Mouse (Mus musculus) hindbrain, embryonic 13.5 days (tissue): Measurements from ENCODE around the gene 4932438A13Rik. TPM values are rescaled to one million over a fixed set of nuclear protein-coding genes. Genes with fewer than 3 reads are reported as not detected.
A peak's percentile ranks its signal among the peaks of the same experiment; 100 is the strongest.

Source experiments
- ATAC-seq: fragments of 200-750 bp; cut with Nextera tagmentation; 2 replicates; pipeline ENCODE4 v1.8.0; 2017; ENCODE audit warnings: moderate TSS enrichment; ENCODE audit not compliant: low FRiP score
- H3K27ac ChIP-seq: fragments of 300-500 bp; sonication (generic); 2 replicates; pipeline ENCODE4 v1.5.1; 2015; ENCODE audit warnings: inconsistent platforms, mild to moderate bottlenecking, moderate library complexity
- H3K27me3 ChIP-seq: fragments of 300-500 bp; sonication (generic); 2 replicates; pipeline ENCODE4 v1.6.1; 2015; ENCODE audit warnings: mild to moderate bottlenecking, inconsistent platforms
- H3K36me3 ChIP-seq: fragments of 300-500 bp; sonication (generic); 2 replicates; pipeline ENCODE4 v1.6.1; 2015; ENCODE audit warnings: mild to moderate bottlenecking, inconsistent platforms
- H3K4me1 ChIP-seq: fragments of 300-500 bp; sonication (generic); replicated peaks from 2 replicates; pipeline ENCODE4 v1.6.1; 2015; ENCODE audit warnings: inconsistent platforms
- H3K4me2 ChIP-seq: fragments of 300-500 bp; sonication (generic); 2 replicates; pipeline ENCODE4 v1.6.1; 2015; ENCODE audit warnings: inconsistent platforms, mild to moderate bottlenecking, moderate library complexity
- H3K4me3 ChIP-seq: fragments of 300-500 bp; sonication (generic); 2 replicates; pipeline ENCODE4 v1.5.1; 2015; ENCODE audit warnings: mild to moderate bottlenecking, inconsistent platforms
- H3K9ac ChIP-seq: fragments of 300-500 bp; sonication (generic); 2 replicates; pipeline ENCODE4 v1.6.1; 2015; ENCODE audit warnings: mild to moderate bottlenecking, inconsistent platforms
- H3K9me3 ChIP-seq: fragments of 300-500 bp; sonication (generic); 2 replicates; pipeline ENCODE4 v1.6.1; 2016; ENCODE audit warnings: inconsistent platforms
- WGBS: fragments of 180-500 bp; shearing (Covaris S2); methylation state at CpG from one replicate; pipeline ENCODE4 v1.1.7; 2015; 5-methylcytosine and 5-hydroxymethylcytosine counted together
- polyA plus RNA-seq: library from polyadenylated mRNA; unstranded; fragments of >200 nt; fragmentation: Nextera tagmentation; extraction: Ambion mirVana; gene quantifications from 2 replicates; pipeline ENCODE4 v1.2.1, GENCODE M21; 2015

Gene 4932438A13Rik
- polyA plus RNA-seq: 62.9 and 66.7 TPM in 2 replicates

DNA sequence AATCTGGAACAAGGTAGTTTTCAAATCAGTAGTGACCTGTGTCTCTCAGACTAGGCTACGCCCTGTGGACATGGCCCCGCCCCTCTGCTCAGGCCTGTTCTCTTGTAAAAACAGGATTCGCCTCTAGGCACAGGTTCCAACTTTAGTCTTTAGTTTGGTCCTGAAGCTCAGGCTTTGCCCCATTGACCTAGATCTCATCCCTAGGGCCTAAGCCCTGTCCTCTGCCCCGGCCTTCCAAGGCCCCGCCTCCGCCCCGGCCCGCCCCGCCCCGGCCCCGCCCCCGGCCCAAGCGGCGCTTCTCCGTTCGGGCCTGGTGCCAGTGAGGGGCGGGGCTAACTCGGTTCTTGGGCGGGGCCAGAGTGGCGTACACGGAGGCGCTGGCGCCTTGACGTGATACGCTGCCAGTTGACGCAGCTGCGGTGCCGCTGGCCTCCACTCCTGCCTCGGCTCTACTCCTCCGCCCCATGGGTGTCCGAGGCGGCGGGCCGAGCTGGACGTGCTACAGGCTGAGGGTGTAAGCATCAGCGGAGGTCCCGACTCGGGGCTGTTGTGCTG, at the start of gene 4932438A13Rik:
4932438A13Rik (plus strand) TSS at position 384 of the 555 bp plus-strand sequence.
- Histone ChIP-seq H3K36me3 (peaks cover 26% of the 10 kb centered on the region), H3K4me3 (peak within 1 kb of the TSS; percentile 75), H3K27me3 (no peaks in the 10 kb centered on the region), H3K9me3 (no peaks in the 10 kb centered on the region), H3K9ac (peak within 1 kb of the TSS; percentile 89), H3K4me2 (peak within 1 kb of the TSS; percentile 69), H3K4me1 (peaks cover 6% of the 10 kb centered on the region), H3K27ac (peak within 1 kb of the TSS; percentile 70)
- 1% methylated on average over 38 of the region's 38 CpGs for WGBS
- ATAC-seq: peak; percentile 99

GRCm38 (mm10) chr3:36816633-36817032, 46.3 kb upstream of the 4932438A13Rik start:
- no peaks in the 10 kb centered on the region for H3K27me3 ChIP-seq
- WGBS: 91% methylated on average over 5 of the region's 5 CpGs
- no peak for ATAC-seq

DNA sequence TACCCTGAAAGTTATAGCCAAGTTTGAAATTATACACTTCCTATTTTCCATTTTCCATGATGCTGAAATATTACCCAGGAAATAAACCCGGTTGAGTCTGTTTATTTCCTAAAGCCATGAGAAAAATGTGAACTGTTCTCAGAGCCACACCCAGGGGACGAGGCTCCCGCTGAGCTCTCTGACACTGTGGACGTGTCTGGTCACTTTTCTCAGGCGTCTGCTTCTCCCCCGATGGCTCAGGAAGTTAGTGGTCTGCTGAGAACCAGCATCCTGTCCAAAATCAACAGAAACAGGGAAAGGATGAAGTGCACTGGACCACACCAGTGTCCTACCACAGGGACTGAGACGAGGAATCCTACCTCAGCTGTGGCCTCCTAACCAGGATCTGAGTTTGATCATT, 43.5 kb upstream of the 4932438A13Rik start:
- H3K4me1 ChIP-seq: no peaks in the 10 kb centered on the region
- no peak for ATAC-seq
- H3K27ac ChIP-seq: no peak overlapping the region
- H3K27me3 ChIP-seq: no peaks in the 10 kb centered on the region
- no peaks in the 10 kb centered on the region for H3K9me3 ChIP-seq
- no peak overlapping the region for H3K4me3 ChIP-seq
- no peaks in the 10 kb centered on the region for H3K36me3 ChIP-seq
- no peak overlapping the region for H3K9ac ChIP-seq
- 69% methylated on average over 7 of the region's 7 CpGs for WGBS
- no peak overlapping the region for H3K4me2 ChIP-seq

More at GRCm38 (mm10) chr3:36816633-36817032, 46.3 kb upstream of the 4932438A13Rik start:
- Histone ChIP-seq H3K4me2 (no peak overlapping the region), H3K36me3 (no peaks in the 10 kb centered on the region), H3K27ac (no peak overlapping the region), H3K4me3 (no peak overlapping the region), H3K9me3 (no peaks in the 10 kb centered on the region), H3K4me1 (no peaks in the 10 kb centered on the region), H3K9ac (no peak overlapping the region)

DNA sequence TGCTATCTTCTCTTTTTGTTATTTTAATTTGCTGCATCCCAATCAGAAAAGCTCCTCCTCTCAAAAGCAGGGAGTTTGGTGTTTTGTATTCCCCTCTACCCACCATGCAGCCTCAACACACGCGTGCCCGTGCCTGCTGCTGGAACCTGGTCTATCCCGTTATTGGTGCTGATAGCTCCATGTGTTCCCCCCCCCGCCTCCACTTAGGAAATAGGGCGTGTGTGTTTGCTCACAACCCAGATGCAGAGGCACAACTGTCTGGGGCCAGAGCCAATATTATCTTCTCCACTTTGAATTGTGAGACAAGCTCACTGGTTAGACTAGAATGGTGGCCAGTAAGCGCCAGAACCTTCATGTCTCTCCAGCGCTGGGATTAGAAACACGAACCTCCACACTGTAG, 41.9 kb upstream of the 4932438A13Rik start:
- Histone ChIP-seq H3K9me3 (no peaks in the 10 kb centered on the region), H3K4me1 (no peaks in the 10 kb centered on the region), H3K4me3 (no peak overlapping the region), H3K9ac (no peak overlapping the region), H3K27ac (no peak overlapping the region), H3K27me3 (no peaks in the 10 kb centered on the region), H3K36me3 (no peaks in the 10 kb centered on the region), H3K4me2 (no peak overlapping the region)
- no peak for ATAC-seq
- WGBS: 92% methylated on average over 9 of the region's 9 CpGs

- H3K4me2 ChIP-seq: no peak overlapping the region
- H3K9me3 ChIP-seq: no peaks in the 10 kb centered on the region
- H3K27me3 ChIP-seq: no peaks in the 10 kb centered on the region
- no peaks in the 10 kb centered on the region for H3K4me1 ChIP-seq
- WGBS: 67% methylated on average over 1 of the region's 1 CpGs
- no peaks in the 10 kb centered on the region for H3K36me3 ChIP-seq
- no peak overlapping the region for H3K9ac ChIP-seq
- H3K27ac ChIP-seq: no peak overlapping the region
- ATAC-seq: no peak
- H3K4me3 ChIP-seq: no peak overlapping the region
Observed at GRCm38 (mm10) chr3:36825098-36825497, 37.8 kb upstream of the 4932438A13Rik start.

- ATAC-seq: no peak
- H3K4me2 ChIP-seq: no peak overlapping the region
- 89% methylated on average over 4 of the region's 4 CpGs for WGBS
Observed at GRCm38 (mm10) chr3:36825554-36825953, 37.4 kb upstream of the 4932438A13Rik start.

DNA sequence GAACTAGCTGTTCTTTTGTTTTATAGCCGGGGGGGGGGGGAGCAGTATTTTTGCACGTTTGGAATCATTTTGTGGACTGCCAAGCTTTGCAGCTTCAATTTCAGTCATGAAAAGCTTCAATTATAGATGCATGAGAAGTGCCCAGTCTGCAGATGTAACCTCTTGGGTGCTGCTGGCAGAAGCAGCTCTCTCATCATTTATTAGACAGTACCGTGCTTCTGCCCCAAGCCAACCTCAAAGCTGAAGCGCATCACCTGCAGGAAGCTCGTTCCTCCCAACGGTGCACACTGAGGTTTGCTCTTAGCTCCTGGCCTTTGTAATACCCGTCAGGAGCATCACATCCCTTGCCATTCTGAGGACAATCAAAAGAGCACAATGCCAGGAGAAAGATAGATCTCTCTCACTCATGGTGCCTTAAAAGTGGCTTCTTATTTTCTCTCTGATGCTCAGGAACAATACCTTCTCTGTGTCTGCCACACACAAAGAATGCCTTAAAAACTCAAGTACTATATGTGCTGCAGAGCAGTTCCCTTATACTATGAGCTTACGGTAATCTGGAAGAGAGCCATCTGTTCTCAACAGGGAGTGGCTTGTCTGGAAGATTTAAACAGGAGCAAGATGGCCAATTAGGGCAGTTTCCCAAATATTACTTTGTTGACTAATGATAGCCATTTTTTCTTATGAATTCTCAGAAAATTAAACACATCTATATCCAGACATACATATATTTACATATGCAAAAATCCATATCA, 35.5 kb upstream of the 4932438A13Rik start:
- no peak overlapping the region for H3K27ac ChIP-seq

More at GRCm38 (mm10) chr3:36825554-36825953, 37.4 kb upstream of the 4932438A13Rik start:
- no peak overlapping the region for H3K27ac ChIP-seq
- no peaks in the 10 kb centered on the region for H3K27me3 ChIP-seq
- no peaks in the 10 kb centered on the region for H3K9me3 ChIP-seq
- H3K4me1 ChIP-seq: no peaks in the 10 kb centered on the region
- no peak overlapping the region for H3K4me3 ChIP-seq
- H3K36me3 ChIP-seq: no peaks in the 10 kb centered on the region
- no peak overlapping the region for H3K9ac ChIP-seq

GRCm38 (mm10) chr3:36830218-36830617, 32.7 kb upstream of the 4932438A13Rik start:
- no peaks in the 10 kb centered on the region for H3K27me3 ChIP-seq
- 93% methylated on average over 3 of the region's 3 CpGs for WGBS
- no peak overlapping the region for H3K27ac ChIP-seq
- H3K4me1 ChIP-seq: peaks cover 2% of the 10 kb centered on the region; the same call in 1 of the 2 replicates
- ATAC-seq: no peak
- H3K4me3 ChIP-seq: no peak overlapping the region
- H3K9ac ChIP-seq: no peak overlapping the region
- H3K36me3 ChIP-seq: no peaks in the 10 kb centered on the region
- no peaks in the 10 kb centered on the region for H3K9me3 ChIP-seq
- no peak overlapping the region for H3K4me2 ChIP-seq

More for the DNA sequence above, 35.5 kb upstream of the 4932438A13Rik start:
- no peaks in the 10 kb centered on the region for H3K4me1 ChIP-seq
- no peaks in the 10 kb centered on the region for H3K27me3 ChIP-seq
- WGBS: 40% methylated on average over 8 of the region's 8 CpGs
- ATAC-seq: no peak
- no peak overlapping the region for H3K9ac ChIP-seq
- H3K4me3 ChIP-seq: no peak overlapping the region
- no peak overlapping the region for H3K4me2 ChIP-seq
- H3K9me3 ChIP-seq: no peaks in the 10 kb centered on the region
- no peaks in the 10 kb centered on the region for H3K36me3 ChIP-seq

DNA sequence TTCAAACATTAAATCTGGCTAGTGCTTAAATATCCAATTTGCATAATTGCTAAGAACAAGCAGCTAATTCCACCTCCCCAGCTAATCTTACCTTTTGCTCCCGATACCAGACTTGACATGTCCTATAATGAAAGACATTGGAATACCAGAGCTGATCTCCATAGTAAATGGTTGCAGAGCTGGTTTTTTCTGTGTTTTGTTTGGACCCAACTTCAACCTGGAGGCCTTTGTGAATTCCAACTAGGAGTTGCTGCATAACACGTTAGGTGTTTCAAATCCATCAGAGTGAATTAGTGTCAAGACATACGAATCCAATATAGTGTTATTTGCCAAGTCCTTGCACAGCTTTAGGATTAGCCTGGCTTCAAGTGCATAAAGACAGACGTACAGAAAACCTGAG, 28.5 kb upstream of the 4932438A13Rik start:
- 77% methylated on average over 4 of the region's 4 CpGs for WGBS
- Histone ChIP-seq H3K9me3 (no peaks in the 10 kb centered on the region), H3K27ac (no peak overlapping the region)

GRCm38 (mm10) chr3:36834832-36835231, 28.1 kb upstream of the 4932438A13Rik start:
- H3K4me2 ChIP-seq: no peak overlapping the region
- H3K27me3 ChIP-seq: no peaks in the 10 kb centered on the region
- WGBS: 90% methylated on average over 2 of the region's 2 CpGs
- H3K36me3 ChIP-seq: no peaks in the 10 kb centered on the region
- H3K9ac ChIP-seq: no peak overlapping the region
- peaks cover 10% of the 10 kb centered on the region for H3K4me1 ChIP-seq
- no peak overlapping the region for H3K4me3 ChIP-seq
- no peaks in the 10 kb centered on the region for H3K9me3 ChIP-seq
- H3K27ac ChIP-seq: no peak overlapping the region
- no peak for ATAC-seq

More for the DNA sequence above, 28.5 kb upstream of the 4932438A13Rik start:
- Histone ChIP-seq H3K36me3 (no peaks in the 10 kb centered on the region), H3K9ac (no peak overlapping the region), H3K4me1 (peaks cover 10% of the 10 kb centered on the region), H3K27me3 (no peaks in the 10 kb centered on the region), H3K4me3 (no peak overlapping the region), H3K4me2 (no peak overlapping the region)
- no peak for ATAC-seq

DNA sequence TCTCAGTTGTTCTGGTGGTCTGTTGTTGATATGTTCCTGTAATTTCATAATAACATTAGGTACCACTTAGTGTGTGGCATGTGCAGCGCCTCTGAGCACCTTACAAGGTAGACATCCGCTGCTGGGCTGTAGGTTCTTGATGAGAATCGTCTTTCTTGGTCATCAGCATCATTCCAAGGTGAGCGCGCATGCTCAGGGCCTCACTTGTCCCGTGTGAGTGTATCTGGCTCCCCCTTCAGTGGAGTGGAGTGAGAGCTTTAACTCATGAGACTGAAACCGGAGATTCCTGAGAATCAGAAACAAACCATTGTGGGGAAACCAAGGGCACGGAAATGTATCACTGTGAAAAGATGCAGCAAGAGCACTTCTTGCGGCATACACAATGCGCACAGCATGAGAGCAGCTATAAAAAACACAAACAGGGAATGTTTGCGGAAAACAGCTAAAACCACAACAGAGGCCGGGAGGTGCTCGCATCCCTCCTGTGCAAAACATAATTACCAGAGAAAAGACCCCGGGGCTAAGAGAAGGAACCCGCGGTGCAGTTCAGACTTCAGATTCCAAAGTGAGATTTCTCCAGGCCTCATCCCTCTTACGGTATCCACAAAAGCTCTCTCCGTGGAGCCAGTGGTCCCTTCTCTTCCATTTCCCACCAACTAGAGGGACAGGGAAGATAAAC, 27.2 kb upstream of the 4932438A13Rik start:
- Histone ChIP-seq H3K27ac (peak overlapping the region; percentile 46; the same call in 1 of the 2 replicates), H3K9ac (peak overlapping the region; percentile 3; the same call in 1 of the 2 replicates), H3K4me3 (peak overlapping the region; percentile 10), H3K9me3 (no peaks in the 10 kb centered on the region), H3K4me2 (peak overlapping the region; percentile 42), H3K4me1 (peaks cover 10% of the 10 kb centered on the region), H3K36me3 (no peaks in the 10 kb centered on the region), H3K27me3 (no peaks in the 10 kb centered on the region)
- peak; percentile 74 for ATAC-seq
- WGBS: 22% methylated on average over 18 of the region's 18 CpGs

GRCm38 (mm10) chr3:36836833-36837232, 26.1 kb upstream of the 4932438A13Rik start:
- Histone ChIP-seq H3K9me3 (no peaks in the 10 kb centered on the region), H3K4me1 (peaks cover 10% of the 10 kb centered on the region), H3K36me3 (no peaks in the 10 kb centered on the region), H3K4me2 (no peak overlapping the region), H3K4me3 (no peak overlapping the region), H3K27me3 (no peaks in the 10 kb centered on the region), H3K9ac (no peak overlapping the region), H3K27ac (no peak overlapping the region)
- no peak for ATAC-seq
- 85% methylated on average over 7 of the region's 7 CpGs for WGBS
